Mouse (Mus musculus): ENCODE data around the gene Lgi4.

Gene Lgi4

GRCm38 (mm10) chr7:31052251-31052635 lies 6.9 kb upstream of the Lgi4 start:
- DNase-seq (ENCODE audit: low spot score) = no peak

DNA sequence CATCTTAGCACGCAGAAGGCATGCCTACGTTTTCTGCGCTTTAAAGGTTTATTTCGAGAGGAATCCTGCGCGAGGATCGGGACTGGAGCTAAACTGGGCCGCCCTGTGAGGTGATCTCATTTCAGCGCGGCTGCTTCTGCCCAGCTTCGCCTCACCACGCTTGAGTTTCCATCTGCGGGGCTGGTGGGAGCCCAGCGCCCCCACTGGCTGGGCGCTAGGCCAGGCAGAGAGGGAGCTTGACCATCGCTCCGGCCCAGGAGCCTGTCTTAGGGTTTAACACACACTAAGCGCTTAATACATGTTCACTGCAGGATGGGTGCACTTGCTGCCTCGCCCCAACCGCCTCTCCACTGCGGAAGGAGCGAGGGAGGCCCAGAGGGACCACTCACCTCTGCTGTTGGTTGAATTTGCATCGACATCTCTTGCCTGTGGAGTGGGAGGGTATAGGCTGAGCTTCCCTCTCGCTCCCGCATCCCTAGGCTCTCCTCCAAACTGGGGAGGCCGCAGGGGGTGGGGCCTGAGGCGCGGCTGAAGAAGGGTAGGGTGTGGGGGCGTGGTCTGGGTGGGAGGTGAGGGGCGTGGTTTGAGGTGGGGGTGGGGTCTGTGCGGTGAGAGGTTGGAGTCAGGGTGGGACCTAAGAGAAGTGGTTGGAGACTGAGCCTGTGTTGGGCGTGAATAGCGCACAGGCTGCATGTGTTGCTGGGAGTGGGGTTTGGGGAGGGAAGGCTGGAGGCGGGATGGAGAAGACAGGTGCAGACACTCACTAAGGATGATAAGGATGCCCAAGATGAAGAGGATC lies 6.3 kb upstream of the Lgi4 start:
- no peak for DNase-seq (ENCODE audit: low spot score)

- no peak for DNase-seq (ENCODE audit: low spot score)
Observed at GRCm38 (mm10) chr7:31053882-31054447, 5.2 kb upstream of the Lgi4 start.

DNA sequence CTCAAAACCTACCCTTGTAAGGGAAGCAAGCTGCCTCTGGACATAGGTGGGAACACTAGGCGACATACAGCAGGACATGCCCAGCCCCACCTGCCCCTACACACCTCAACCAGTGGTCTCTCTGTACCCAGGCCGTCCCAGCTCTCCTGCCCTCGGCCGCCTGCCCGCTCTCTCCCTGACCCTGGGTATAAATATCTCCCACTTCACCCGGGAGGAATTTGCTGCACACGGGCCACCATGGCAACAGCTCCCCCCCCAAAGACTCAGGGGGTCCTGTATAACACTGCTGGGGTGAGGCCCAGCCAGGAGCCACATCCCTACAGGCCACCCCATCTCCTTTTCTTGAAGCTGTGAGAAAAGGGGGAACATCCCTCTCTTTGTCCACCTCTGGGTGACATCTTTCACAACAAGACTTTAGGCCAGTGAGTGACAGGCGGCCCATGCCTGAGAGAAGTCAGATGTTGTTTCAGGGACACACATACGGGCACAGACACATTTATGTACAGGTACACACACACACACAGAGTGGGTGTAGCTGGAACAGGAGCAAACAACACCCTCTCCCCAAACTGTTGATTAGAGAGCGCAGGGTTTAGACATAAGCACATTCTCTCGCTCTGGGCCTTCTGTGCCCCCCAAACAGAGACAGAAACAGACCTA lies 4.4 kb upstream of the Lgi4 start:
- DNase-seq (ENCODE audit: low spot score) = no peak

GRCm38 (mm10) chr7:31055354-31055824 lies 3.8 kb upstream of the Lgi4 start:
- DNase-seq (ENCODE audit: low spot score) = no peak

GRCm38 (mm10) chr7:31055883-31056282 lies 3.3 kb upstream of the Lgi4 start:
- DNase-seq (ENCODE audit: low spot score) = no peak

DNA sequence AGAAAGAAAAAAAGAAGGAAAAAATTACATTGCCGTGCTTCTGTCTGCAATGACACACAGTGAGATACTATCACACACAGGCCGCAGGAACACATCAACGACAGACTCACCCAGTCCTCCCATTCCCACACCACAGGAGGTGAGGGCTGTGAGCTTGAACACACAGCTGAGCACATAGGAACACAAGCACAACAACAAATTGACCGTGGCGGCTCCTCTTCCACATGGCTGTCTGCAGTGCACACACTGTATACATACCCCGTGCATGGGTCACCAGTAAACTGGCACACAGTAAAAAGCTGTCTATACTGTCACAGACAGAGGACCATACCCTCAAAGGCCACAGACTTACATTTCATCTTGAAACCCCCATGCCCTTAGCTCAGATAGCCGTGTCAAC lies 2.7 kb upstream of the Lgi4 start:
- no peak for DNase-seq (ENCODE audit: low spot score)

- DNase-seq (ENCODE audit: low spot score) = no peak
Observed at GRCm38 (mm10) chr7:31057071-31057470, 2.1 kb upstream of the Lgi4 start, which contains the start of gene Fxyd1. Fxyd1 (minus strand) TSS chr7:31057199.

DNA sequence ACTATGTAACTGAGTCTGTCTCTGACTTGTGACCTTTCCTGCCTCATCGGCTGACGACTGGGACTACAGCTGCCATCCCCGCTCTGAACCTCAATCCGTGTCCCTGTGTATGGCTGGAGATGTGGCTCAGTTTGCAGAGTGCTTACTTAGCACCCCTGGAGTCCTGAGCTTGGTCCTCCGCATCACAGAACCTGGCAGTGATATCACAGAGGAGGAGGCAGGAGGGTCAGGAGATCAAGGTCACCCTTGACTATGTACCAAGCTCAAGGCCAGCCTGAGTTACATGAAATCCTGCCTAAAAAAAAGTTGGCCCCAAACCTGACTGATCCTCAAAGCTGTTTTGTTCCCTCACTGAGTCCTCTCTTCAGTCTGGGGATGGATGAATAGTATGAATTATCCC lies 1.4 kb upstream of the Lgi4 start:
- DNase-seq (ENCODE audit: low spot score) = no peak

DNA sequence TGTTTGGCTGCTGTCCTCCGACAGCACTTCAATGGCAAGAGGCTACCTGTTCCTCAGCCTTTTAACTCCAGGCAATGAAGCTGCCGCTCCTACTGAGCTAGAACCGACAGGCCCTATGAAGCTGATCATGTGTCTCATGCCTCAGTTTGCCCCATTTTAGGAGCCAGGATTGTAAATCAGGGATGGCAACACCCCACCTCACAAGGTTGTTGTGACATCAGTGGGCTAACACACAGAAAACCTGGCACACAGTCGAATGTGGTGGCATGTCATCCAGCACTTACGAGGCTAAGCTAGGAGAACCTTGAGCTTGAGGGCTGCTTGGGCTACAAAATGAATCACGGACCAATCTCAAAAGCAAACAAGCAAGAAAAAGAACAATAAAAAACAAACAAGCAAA lies 931 bp upstream of the Lgi4 start:
- no peak for DNase-seq (ENCODE audit: low spot score)

GRCm38 (mm10) chr7:31059919-31060620 lies 928 bp downstream of the Lgi4 start:
- DNase-seq (ENCODE audit: low spot score) = no peak

DNA sequence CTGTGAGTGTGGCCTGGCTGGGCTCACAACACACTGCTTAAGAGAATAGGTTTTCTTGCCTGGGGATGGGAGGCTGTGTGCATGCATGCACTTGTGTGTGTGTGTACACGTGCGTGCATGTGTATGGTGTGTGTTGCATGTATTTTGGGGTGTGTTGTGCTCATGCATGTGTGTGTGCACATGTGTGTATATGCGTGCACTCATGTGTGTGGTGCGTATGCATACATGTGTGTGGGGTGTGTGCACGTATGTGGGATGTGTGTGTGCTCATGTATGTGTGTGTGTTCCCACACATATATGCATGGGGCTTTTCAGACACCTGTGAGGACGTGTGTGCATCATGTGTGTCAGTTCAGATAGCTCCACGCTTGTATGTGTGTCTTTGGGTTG lies 1.5 kb downstream of the Lgi4 start:
- DNase-seq (ENCODE audit: low spot score) = no peak

- DNase-seq (ENCODE audit: low spot score) = no peak
Observed at GRCm38 (mm10) chr7:31063074-31063560, 4.0 kb downstream of the Lgi4 start.

- DNase-seq (ENCODE audit: low spot score) = no peak
Observed at GRCm38 (mm10) chr7:31067836-31068235, 8.7 kb downstream of the Lgi4 start.

DNA sequence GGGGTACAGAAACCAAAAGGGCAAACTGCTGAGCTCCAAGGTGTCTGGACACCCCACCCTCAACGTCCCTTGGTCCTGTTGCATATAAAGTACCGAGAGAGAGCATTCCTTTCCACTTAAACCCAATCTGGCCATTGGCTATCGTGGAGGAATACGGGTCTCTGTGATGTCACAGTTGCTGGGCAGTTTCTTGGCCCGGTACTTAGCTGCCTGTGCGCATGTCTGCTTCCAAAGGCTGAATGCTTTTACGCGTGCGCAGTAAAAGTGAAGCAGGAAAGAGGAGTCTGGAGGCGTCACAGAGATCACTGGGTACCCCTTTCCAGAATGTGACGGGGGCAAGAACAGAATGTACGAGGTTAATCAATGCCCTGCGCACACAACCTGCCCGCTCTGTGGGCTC lies 10.3 kb downstream of the Lgi4 start:
- DNase-seq (ENCODE audit: low spot score) = no peak

- DNase-seq (ENCODE audit: low spot score) = no peak
Observed at GRCm38 (mm10) chr7:31070324-31070723, 11.2 kb downstream of the Lgi4 start.

- no peak for DNase-seq (ENCODE audit: low spot score)
Observed at GRCm38 (mm10) chr7:31072326-31072725, 13.2 kb downstream of the Lgi4 start.

- no peak for DNase-seq (ENCODE audit: low spot score)
Observed at GRCm38 (mm10) chr7:31073546-31073945, 14.4 kb downstream of the Lgi4 start.

GRCm38 (mm10) chr7:31074061-31074712 lies 15.0 kb downstream of the Lgi4 start:
- DNase-seq (ENCODE audit: low spot score) = no peak

GRCm38 (mm10) chr7:31074713-31075069 lies 15.5 kb downstream of the Lgi4 start:
- no peak for DNase-seq (ENCODE audit: low spot score)

DNA sequence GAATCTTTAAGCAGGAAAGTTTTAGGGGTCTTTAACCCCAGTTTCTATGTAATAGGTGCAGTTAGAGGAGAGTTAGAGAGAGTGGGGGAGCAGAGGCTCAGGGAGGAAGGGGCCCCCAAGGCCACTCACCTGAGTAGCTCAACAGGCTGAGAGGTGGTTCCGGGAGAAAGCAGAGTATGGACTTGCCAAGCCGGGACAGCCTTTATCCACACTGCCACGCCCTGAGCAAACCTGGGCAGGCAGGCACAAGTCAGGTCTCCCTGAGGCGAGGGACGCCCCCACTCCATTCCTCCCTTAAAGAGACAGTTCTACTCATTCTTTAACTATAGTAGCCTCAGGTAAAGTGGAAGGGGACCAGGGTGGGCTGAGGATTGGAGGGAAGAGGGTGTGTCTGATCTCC lies 17.4 kb downstream of the Lgi4 start, which contains the start of gene Fxyd3:
TSS of gene Fxyd3 (minus strand) at position 213 of the 400 bp plus-strand sequence.
- DNase-seq (ENCODE audit: low spot score) = no peak

- no peak for DNase-seq (ENCODE audit: low spot score)
Observed at GRCm38 (mm10) chr7:31077470-31077869, 18.3 kb downstream of the Lgi4 start.
